Mouse (Mus musculus) spleen, adult 18-20 months (tissue): Measurements from ENCODE around the gene Slc22a7.

ENCODE experiments used
- DNase-seq, 2 experiments: peaks; one replicate each; pipeline ENCODE4 v3.0.0; 2022; ENCODE audit warnings: mixed read lengths in 2 of 2

The Slc22a7 gene

GRCm38 (mm10) chr17:46438298-46438873 is at the start of gene Slc22a7:
Slc22a7 (minus strand) TSS chr17:46438457.
- DNase-seq: no peak

GRCm38 (mm10) chr17:46487431-46487830 is 49.2 kb upstream of the Slc22a7 start, which contains the start of gene Ttbk1:
Ttbk1 (minus strand) TSS chr17:46487675.
- peak in 1 of 2 experiments; percentile 8 for DNase-seq

GRCm38 (mm10) chr17:46486995-46487394 is 48.7 kb upstream of the Slc22a7 start:
- no peak for DNase-seq

GRCm38 (mm10) chr17:46484461-46484875 is 46.2 kb upstream of the Slc22a7 start:
- DNase-seq: peak; percentile 15 to 39

GRCm38 (mm10) chr17:46484021-46484431 is 45.8 kb upstream of the Slc22a7 start:
- DNase-seq: peak in 1 of 2 experiments; percentile 42

GRCm38 (mm10) chr17:46483561-46484001 is 45.3 kb upstream of the Slc22a7 start:
- DNase-seq: peak in 1 of 2 experiments; percentile 19

- DNase-seq: no peak
These were observed 39.0 kb upstream of the Slc22a7 start for GRCm38 (mm10) chr17:46477286-46477685.

- no peak for DNase-seq
These were observed 38.3 kb upstream of the Slc22a7 start for GRCm38 (mm10) chr17:46476601-46477000.

GRCm38 (mm10) chr17:46467830-46468229 is 29.6 kb upstream of the Slc22a7 start:
- no peak for DNase-seq

- no peak for DNase-seq
These were observed 24.0 kb upstream of the Slc22a7 start for GRCm38 (mm10) chr17:46462226-46462625.

GRCm38 (mm10) chr17:46461347-46461746 is 23.1 kb upstream of the Slc22a7 start:
- no peak for DNase-seq

GRCm38 (mm10) chr17:46460673-46461072 is 22.4 kb upstream of the Slc22a7 start:
- no peak for DNase-seq

GRCm38 (mm10) chr17:46458439-46458838 is 20.2 kb upstream of the Slc22a7 start:
- no peak for DNase-seq

GRCm38 (mm10) chr17:46457791-46458190 is 19.5 kb upstream of the Slc22a7 start:
- peak; percentile 26 to 66 for DNase-seq

- DNase-seq: no peak
These were observed 16.9 kb upstream of the Slc22a7 start for GRCm38 (mm10) chr17:46455110-46455691.

- no peak for DNase-seq
These were observed 16.3 kb upstream of the Slc22a7 start for GRCm38 (mm10) chr17:46454539-46454938.

- DNase-seq: no peak
These were observed 15.7 kb upstream of the Slc22a7 start for GRCm38 (mm10) chr17:46453970-46454411.

- no peak for DNase-seq
These were observed 15.2 kb upstream of the Slc22a7 start for GRCm38 (mm10) chr17:46453302-46453948.

- DNase-seq: no peak
These were observed 14.4 kb upstream of the Slc22a7 start for GRCm38 (mm10) chr17:46452683-46453082.

- DNase-seq: no peak
These were observed 8.0 kb upstream of the Slc22a7 start for GRCm38 (mm10) chr17:46446264-46446663.

GRCm38 (mm10) chr17:46444839-46445579 is 6.8 kb upstream of the Slc22a7 start:
- DNase-seq: no peak

- DNase-seq: no peak
These were observed 919 bp upstream of the Slc22a7 start for GRCm38 (mm10) chr17:46439176-46439575.
